Mouse (Mus musculus): ENCODE results near the gene Olfr1130. TPM values are rescaled to one million over a fixed set of nuclear protein-coding genes. Genes with fewer than 3 reads are reported as not detected.
"Not testable (repeated sequence)": the region's sequence is repeated elsewhere in the genome, so short reads cannot be mapped to it uniquely, and the experiment has no call there.

Olfr1130 gene
- not detected in 2 replicates for polyA plus RNA-seq (2012)

DNA sequence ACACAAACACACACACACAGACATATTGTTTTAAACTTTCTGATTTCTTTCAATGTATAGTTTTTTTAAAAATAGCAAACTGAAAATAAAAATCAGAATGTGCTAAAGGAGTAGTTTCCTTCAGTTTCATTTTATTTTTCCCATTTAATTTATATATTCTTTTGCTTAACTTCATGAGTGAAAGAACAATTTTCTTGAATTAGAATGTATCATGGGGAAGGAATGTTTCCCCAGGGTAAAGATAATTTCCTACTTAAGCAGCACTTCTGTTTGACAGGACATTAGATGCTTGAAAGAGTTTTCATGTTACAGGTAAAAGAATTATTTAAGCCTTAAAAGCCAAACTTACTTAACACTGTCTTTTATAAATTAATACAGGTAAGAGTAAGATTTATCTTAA, at the start of gene Olfr1130:
Olfr1130 (plus strand) TSS at position 301 of the 400 bp plus-strand sequence.
- not testable (repeated sequence) for TF ChIP-seq GATA1 (IDR thresholded peaks at IDR 0.05; ENCODE audit: low read length)

DNA sequence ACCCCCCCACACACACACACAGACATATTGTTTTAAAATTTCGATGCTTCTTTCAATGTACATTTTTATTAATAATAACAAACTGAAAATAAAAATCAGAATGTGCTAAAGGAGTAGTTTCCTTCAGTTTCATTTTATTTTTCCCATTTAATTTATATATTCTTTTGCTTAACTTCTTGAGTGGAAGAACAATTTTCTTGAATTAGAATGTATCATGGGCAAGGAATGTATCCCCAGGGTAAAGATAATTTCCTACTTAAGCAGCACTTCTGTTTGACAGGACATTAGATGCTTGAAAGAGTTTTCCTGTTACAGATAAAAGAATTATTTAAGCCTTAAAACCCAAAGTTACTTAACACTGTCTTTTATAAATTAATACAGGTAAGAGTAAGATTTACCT, 32.4 kb upstream of the Olfr1130 start, which contains the start of gene Olfr1129:
Olfr1129 (plus strand) TSS at position 301 of the 400 bp plus-strand sequence.
- not testable (repeated sequence) for TF ChIP-seq GATA1 (IDR thresholded peaks at IDR 0.05; ENCODE audit: low read length)

GRCm38 (mm10) chr2:87626804-87627203, 20.8 kb downstream of the Olfr1130 start, which contains the start of gene Olfr1131:
Gene Olfr1131, plus strand, starts transcription at chr2:87627104.
- no peak for TF ChIP-seq GATA1 (IDR thresholded peaks at IDR 0.05; ENCODE audit: low read length)

DNA sequence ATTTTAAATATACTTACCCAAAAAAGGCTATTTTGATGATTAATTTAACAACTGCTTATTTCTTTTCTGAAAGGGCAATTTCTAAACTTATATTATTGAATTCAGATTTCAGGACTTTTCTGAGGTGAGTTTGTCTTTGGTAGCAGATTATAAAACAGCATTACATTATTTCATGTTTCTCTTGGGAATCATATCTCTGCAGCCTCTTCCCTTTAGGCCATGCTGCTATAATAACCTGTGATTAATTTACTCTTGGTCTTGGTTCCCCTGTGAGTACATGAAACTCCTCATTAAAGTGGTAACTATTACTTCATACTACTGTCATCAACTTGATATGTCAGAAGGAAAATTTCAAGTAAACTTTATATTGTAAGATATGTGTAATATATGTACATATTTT, 31.4 kb downstream of the Olfr1130 start, which contains the start of gene Olfr1132:
Olfr1132 (minus strand) TSS at position 101 of the 400 bp plus-strand sequence.
- TF ChIP-seq GATA1 (IDR thresholded peaks at IDR 0.05; ENCODE audit: low read length): no peak

DNA sequence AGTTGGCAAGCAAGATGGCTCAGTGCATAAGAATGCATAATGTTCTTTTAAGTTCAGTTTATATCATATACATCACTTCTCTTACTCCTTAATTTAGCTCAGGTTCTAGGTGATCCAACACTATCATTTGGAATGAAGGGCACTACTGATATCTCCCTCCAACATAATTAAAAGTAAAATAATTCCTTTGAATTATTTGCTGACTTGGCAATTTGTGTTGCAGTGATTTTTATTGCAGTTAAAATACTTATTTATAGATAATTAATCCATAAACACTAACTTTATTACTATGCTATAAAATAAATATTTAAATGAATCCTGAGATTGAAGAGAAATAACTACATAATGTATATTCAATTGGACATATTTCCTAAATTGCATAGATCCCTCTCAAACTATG, 36.4 kb downstream of the Olfr1130 start:
- TF ChIP-seq GATA1 (IDR thresholded peaks at IDR 0.05; ENCODE audit: low read length): no peak

GRCm38 (mm10) chr2:87647274-87647673, 41.3 kb downstream of the Olfr1130 start, which contains the start of gene Olfr1133:
Gene Olfr1133, minus strand, starts transcription at chr2:87647374.
- no peak for TF ChIP-seq GATA1 (IDR thresholded peaks at IDR 0.05; ENCODE audit: low read length)

DNA sequence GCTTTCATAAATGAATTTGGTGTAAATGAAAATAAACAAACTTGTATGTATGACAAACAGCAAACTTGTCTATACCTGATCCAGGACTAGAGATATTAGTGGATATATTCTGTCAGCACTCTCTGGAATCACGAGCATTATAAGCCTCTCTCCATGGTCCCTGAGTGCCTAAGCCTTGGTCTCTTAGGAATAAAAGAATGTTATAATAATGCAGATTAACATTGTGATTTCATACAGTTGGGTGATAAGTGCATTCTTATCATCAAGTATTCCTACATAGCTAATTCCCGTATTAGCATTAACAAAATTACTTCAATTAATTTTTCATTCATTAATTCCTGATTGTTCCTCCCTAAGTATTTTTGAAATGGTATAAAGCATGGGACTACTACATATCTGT, 52.3 kb downstream of the Olfr1130 start, which contains the start of gene Olfr1134:
Olfr1134 (minus strand) TSS at position 101 of the 400 bp plus-strand sequence.
- TF ChIP-seq GATA1 (IDR thresholded peaks at IDR 0.05; ENCODE audit: low read length): no peak

Other genes starting within 250 kb of the Olfr1130 start
- not detected in 2 replicates for gene Olfr1121, start 236.3 kb upstream of the Olfr1130 start, polyA plus RNA-seq (2012)
- not detected in 2 replicates for gene Olfr1122, start 220.4 kb upstream of the Olfr1130 start, polyA plus RNA-seq (2012)
- gene Olfr1123, start 189.6 kb upstream of the Olfr1130 start, polyA plus RNA-seq (2012): not detected in 2 replicates
- gene Olfr1124, start 175.9 kb upstream of the Olfr1130 start, polyA plus RNA-seq (2012): not detected in 2 replicates
- gene Olfr1126, start 152.2 kb upstream of the Olfr1130 start, polyA plus RNA-seq (2012): not detected in 2 replicates
- gene Pramel7, start 109.1 kb upstream of the Olfr1130 start, polyA plus RNA-seq (2012): not detected in 2 replicates
- gene Pramel6, start 99.6 kb upstream of the Olfr1130 start, polyA plus RNA-seq (2012): not detected in 2 replicates
- not detected in 2 replicates for gene Olfr153, start 74.4 kb upstream of the Olfr1130 start, polyA plus RNA-seq (2012)
- not detected in 2 replicates for gene Olfr1128, start 60.7 kb upstream of the Olfr1130 start, polyA plus RNA-seq (2012)
- not detected in 2 replicates for gene Olfr1129, start 32.3 kb upstream of the Olfr1130 start, polyA plus RNA-seq (2012)
- gene Olfr1131, start 20.9 kb downstream of the Olfr1130 start, polyA plus RNA-seq (2012): not detected in 2 replicates
- not detected in 2 replicates for gene Olfr1132, start 31.3 kb downstream of the Olfr1130 start, polyA plus RNA-seq (2012)
- not detected in 2 replicates for gene Olfr1133, start 41.2 kb downstream of the Olfr1130 start, polyA plus RNA-seq (2012)
- gene Olfr1134, start 52.2 kb downstream of the Olfr1130 start, polyA plus RNA-seq (2012): not detected in 2 replicates
- not detected in 2 replicates for gene Olfr1135, start 67.5 kb downstream of the Olfr1130 start, polyA plus RNA-seq (2012)
- not detected in 2 replicates for gene Olfr1136, start 87.7 kb downstream of the Olfr1130 start, polyA plus RNA-seq (2012)
- gene Olfr1137, start 107.0 kb downstream of the Olfr1130 start, polyA plus RNA-seq (2012): not detected in 2 replicates
- not detected in 2 replicates for gene Olfr1138, start 133.8 kb downstream of the Olfr1130 start, polyA plus RNA-seq (2012)
- gene Olfr1140, start 137.5 kb downstream of the Olfr1130 start, polyA plus RNA-seq (2012): not detected in 2 replicates
- gene Olfr1141, start 147.8 kb downstream of the Olfr1130 start, polyA plus RNA-seq (2012): not detected in 2 replicates
- not detected in 2 replicates for gene Olfr152, start 173.3 kb downstream of the Olfr1130 start, polyA plus RNA-seq (2012)
- not detected in 2 replicates for gene Olfr1143, start 194.4 kb downstream of the Olfr1130 start, polyA plus RNA-seq (2012)
- gene Olfr1145, start 203.6 kb downstream of the Olfr1130 start, polyA plus RNA-seq (2012): not detected in 2 replicates
- gene Olfr1148, start 224.3 kb downstream of the Olfr1130 start, polyA plus RNA-seq (2012): not detected in 2 replicates
- gene Olfr1150-ps1, start 237.8 kb downstream of the Olfr1130 start, polyA plus RNA-seq (2012): not detected in 2 replicates
- not detected in 2 replicates for gene Olfr1151, start 249.7 kb downstream of the Olfr1130 start, polyA plus RNA-seq (2012)

All from G1E-ER4 (cell line).